Mouse (Mus musculus): ENCODE measurements around the gene Rfwd3.
A peak's percentile ranks its signal among the peaks of the same experiment; 100 is the strongest.

GRCm38 (mm10) chr8:111338370-111339208 lies 38.6 kb upstream of the Rfwd3 start:
- TF ChIP-seq TBP (conservative IDR thresholded peaks at IDR 0.05; ENCODE audit: low read depth, low read length), result no peak
- TF ChIP-seq EP300 (IDR thresholded peaks at IDR 0.05; ENCODE audit: low read length), result 0 out of 2 replicates have a peak, but pooled peaks have one; percentile 25
- TF ChIP-seq CTCF (conservative IDR thresholded peaks at IDR 0.05 in 1 of 2, IDR thresholded peaks at IDR 0.05 in 1 of 2; ENCODE audit: low read depth in 2 of 2, low read length in 2 of 2), result no peak
- TF ChIP-seq MXI1 (IDR thresholded peaks at IDR 0.05; ENCODE audit: low read depth, low read length), result peak; percentile 45
- peak; percentile 86 for TF ChIP-seq ZNF384 (IDR thresholded peaks at IDR 0.05; ENCODE audit: low read depth, low read length)
- no peak for TF ChIP-seq USF1 (IDR thresholded peaks at IDR 0.05; ENCODE audit: low read depth, low read length)
- no peak for TF ChIP-seq GABPA (IDR thresholded peaks at IDR 0.05; ENCODE audit: insufficient replicate concordance, low read depth, low read length)
- TF ChIP-seq POLR2A (IDR thresholded peaks at IDR 0.05; ENCODE audit: low read depth, low read length), result no peak
- no peak for TF ChIP-seq NRF1 (IDR thresholded peaks at IDR 0.05; ENCODE audit: low read depth, low read length)
- TF ChIP-seq NELFE (IDR thresholded peaks at IDR 0.05; ENCODE audit: low read depth, low read length), result no peak
- no peak for TF ChIP-seq CHD2 (IDR thresholded peaks at IDR 0.05; ENCODE audit: low read length)
- TF ChIP-seq MAX (IDR thresholded peaks at IDR 0.05; ENCODE audit: low read length), result no peak
- TF ChIP-seq MAFK (IDR thresholded peaks at IDR 0.05; ENCODE audit: insufficient replicate concordance, low read length), result no peak
